Mouse (Mus musculus) bone marrow macrophage, adult 2 months (primary cell): Measurements from ENCODE around the gene Actn1.

Source experiments
- CTCF ChIP-seq: IDR thresholded peaks from 2 replicates; pipeline ENCODE4 v1.5.1; 2012; ENCODE audit warnings: low read depth, mild to moderate bottlenecking, low read length, moderate library complexity
- POLR2A ChIP-seq: IDR thresholded peaks from 2 replicates; pipeline ENCODE4 v1.6.1; 2012; ENCODE audit warnings: mild to moderate bottlenecking, low read depth, low read length, borderline replicate concordance

GRCm38 (mm10) chr12:80289722-80290121 is 29.6 kb upstream of the Actn1 start:
- TF ChIP-seq CTCF (no peak), POLR2A (no peak)
